ENCODE assay signal across 27 mouse cellular contexts in genomic region chr1:17545311-17545710, GRCm38 (mm10).
"Had no signal": no experiment of that assay in that cellular context is flagged by ENCODE, and none has a peak within 500 bp of the region (broad histone marks: within the 10 kb centered on the region; RNA-seq: fewer than 3 reads in every experiment).

No protein-coding gene starts in this region.

- DNase-seq: gastrocnemius, postnatal 14 days; gastrocnemius, postnatal 36 days; heart, adult 11 months; heart, adult 2 months; heart, postnatal 14 days; heart, postnatal 36 days; kidney, adult 11 months; kidney, adult 2 months; kidney, adult 9 months; kidney, postnatal 14 days; kidney, postnatal 36 days; layer of hippocampus, adult 9-11 months; liver had no signal

- H3K9ac ChIP-seq: heart, embryonic 13.5 days; heart, embryonic 15.5 days; hindbrain, embryonic 13.5 days; hindbrain, embryonic 15.5 days; kidney, embryonic 15.5 days; limb, embryonic 12.5 days; liver, embryonic 12.5 days; liver, embryonic 14.5 days had no signal

- H3K27ac ChIP-seq: heart, adult 2 months; heart, embryonic 13.5 days; heart, embryonic 15.5 days; hindbrain, embryonic 13.5 days; hindbrain, embryonic 15.5 days; hindbrain, postnatal 0 days; kidney, embryonic 15.5 days; kidney, postnatal 0 days; left cerebral cortex, adult 2 months; limb, embryonic 10.5 days; limb, embryonic 12.5 days; liver, embryonic 12.5 days; liver, embryonic 14.5 days had no signal

- H3K4me3 ChIP-seq: heart, adult 2 months; heart, embryonic 13.5 days; heart, embryonic 15.5 days; hindbrain, embryonic 13.5 days; hindbrain, embryonic 15.5 days; kidney, embryonic 15.5 days; left cerebral cortex, adult 2 months; limb, embryonic 10.5 days; limb, embryonic 12.5 days; liver, embryonic 12.5 days had no signal

- H3K27me3 ChIP-seq: heart, embryonic 13.5 days; heart, embryonic 15.5 days; hindbrain, embryonic 13.5 days; hindbrain, embryonic 15.5 days; kidney, embryonic 15.5 days; limb, embryonic 12.5 days; liver, embryonic 12.5 days had no signal

- H3K9me3 ChIP-seq: heart, embryonic 13.5 days; heart, embryonic 15.5 days; hindbrain, embryonic 13.5 days; hindbrain, embryonic 15.5 days; kidney, embryonic 15.5 days; limb, embryonic 10.5 days; limb, embryonic 12.5 days; liver, embryonic 12.5 days had no signal

- H3K4me2 ChIP-seq: heart, embryonic 11.5 days; heart, embryonic 13.5 days; heart, embryonic 15.5 days; hindbrain, embryonic 13.5 days; hindbrain, embryonic 15.5 days; kidney, embryonic 15.5 days; limb, embryonic 12.5 days; liver, embryonic 12.5 days had no signal

- ATAC-seq: hindbrain, postnatal 0 days; intestine, embryonic 16.5 days; liver, embryonic 12.5 days had no signal

- H3K36me3 ChIP-seq: heart, embryonic 13.5 days; heart, embryonic 15.5 days; hindbrain, embryonic 13.5 days; hindbrain, embryonic 15.5 days; kidney, embryonic 15.5 days; limb, embryonic 10.5 days; limb, embryonic 12.5 days; liver, embryonic 12.5 days had no signal

- H3K4me1 ChIP-seq: heart, embryonic 13.5 days; heart, embryonic 15.5 days; hindbrain, embryonic 13.5 days; hindbrain, embryonic 15.5 days; kidney, embryonic 15.5 days; limb, embryonic 10.5 days; limb, embryonic 12.5 days; liver, embryonic 12.5 days had no signal
